In genomic region chr2:136588811-136589210, GRCm38 (mm10) we compare ENCODE assay signal across 15 mouse cellular contexts.
DNase-seq lines count a peak whose midpoint lies in the region.
"Had no signal": no experiment of that assay in that cellular context is flagged by ENCODE, and none has a peak within 500 bp of the region (broad histone marks: within the 10 kb centered on the region; RNA-seq: fewer than 3 reads in every experiment).

No protein-coding gene starts in this region.

- 30% methylated on average over 2 of the region's 2 CpGs for WGBS in heart, embryonic 10.5 days

- DNase-seq in adrenal gland, adult (ENCODE audit: inconsistent age in 2 of 2, low spot score in 1 of 2): peak; percentile 27 to 69
- DNase-seq in adrenal gland, postnatal 25 days: no peak
- DNase-seq in adrenal gland, postnatal 14 days: peak; percentile 18
- DNase-seq in adrenal gland, postnatal 4 days (ENCODE audit: low spot score in 2 of 2): no peak
- peak; percentile 45 for DNase-seq in cerebellum, adult 9-11 months
- DNase-seq in cerebellum, adult 8-10 months: no peak
- no peak for DNase-seq in heart, embryonic 10.5 days (ENCODE audit: low spot score)
- DNase-seq: gastrocnemius, postnatal 10 days; gastrocnemius, postnatal 36 days; heart, adult 2 months; kidney, adult 2 months had no signal

- no peaks in the 10 kb centered on the region for H3K27me3 ChIP-seq in heart, embryonic 10.5 days (ENCODE audit: insufficient read depth, poor library complexity, severe bottlenecking)
- H3K27me3 ChIP-seq: forebrain, embryonic 13.5 days; hindbrain, embryonic 12.5 days; hindbrain, embryonic 15.5 days had no signal

- H3K4me1 ChIP-seq in heart, embryonic 10.5 days: no peaks in the 10 kb centered on the region
- H3K4me1 ChIP-seq: forebrain, embryonic 13.5 days; hindbrain, embryonic 12.5 days; hindbrain, embryonic 15.5 days had no signal

- no peaks in the 10 kb centered on the region for H3K36me3 ChIP-seq in heart, embryonic 10.5 days
- H3K36me3 ChIP-seq: forebrain, embryonic 10.5 days; hindbrain, embryonic 12.5 days; hindbrain, embryonic 15.5 days had no signal

- no peak overlapping the region for H3K4me3 ChIP-seq in heart, embryonic 10.5 days
- H3K4me3 ChIP-seq: forebrain, embryonic 10.5 days; forebrain, embryonic 13.5 days; heart, adult 2 months; hindbrain, embryonic 12.5 days; hindbrain, embryonic 15.5 days had no signal

- H3K27ac ChIP-seq in heart, embryonic 10.5 days: no peak overlapping the region
- H3K27ac ChIP-seq: forebrain, embryonic 10.5 days; forebrain, embryonic 13.5 days; heart, adult 2 months; hindbrain, embryonic 12.5 days; hindbrain, embryonic 15.5 days had no signal

- H3K9me3 ChIP-seq in heart, embryonic 10.5 days: no peaks in the 10 kb centered on the region
- H3K9me3 ChIP-seq: forebrain, embryonic 10.5 days; forebrain, embryonic 13.5 days; hindbrain, embryonic 12.5 days; hindbrain, embryonic 15.5 days had no signal

Comparison
In these comparisons a context has a peak if more than half of its experiments do, and no peak if none do; other contexts are left out.
1. DNase-seq: peak in adrenal gland, adult (2 of 2), adrenal gland, postnatal 14 days (single experiment) and cerebellum, adult 9-11 months (single experiment); none in adrenal gland, postnatal 25 days (single experiment), adrenal gland, postnatal 4 days (0 of 2), cerebellum, adult 8-10 months (single experiment) and heart, embryonic 10.5 days (single experiment).